Mouse (Mus musculus) forebrain, embryonic 16.5 days (tissue): ENCODE measurements at regions not wholly inside any gene's neighbourhood (a gene's known extent, or its start where the extent isn't known, plus 50 kb on each side); places are given as distances from the start of the nearest gene placed in this dataset.

Experiments
- ATAC-seq: fragments of 200-750 bp; cut with Nextera tagmentation; 2 replicates; pipeline ENCODE4 v1.8.0; 2017; ENCODE audit warnings: mild to moderate bottlenecking, moderate library complexity
- H3K27ac ChIP-seq: fragments of 300-500 bp; sonication (generic); 2 replicates; pipeline ENCODE4 v1.5.1; 2014; ENCODE audit warnings: low read length, control low read depth
- H3K27me3 ChIP-seq: fragments of 300-500 bp; sonication (generic); replicated peaks from 2 replicates; pipeline ENCODE4 v1.6.1; 2014; ENCODE audit warnings: low read length; ENCODE audit not compliant: control insufficient read depth, insufficient read depth
- H3K36me3 ChIP-seq: fragments of 300-500 bp; sonication (generic); 2 replicates; pipeline ENCODE4 v1.6.1; 2014; ENCODE audit not compliant: control insufficient read depth, insufficient read depth
- H3K4me1 ChIP-seq: fragments of 300-500 bp; sonication (generic); replicated peaks from 2 replicates; pipeline ENCODE4 v1.6.1; 2014; ENCODE audit warnings: low read length; ENCODE audit not compliant: control insufficient read depth, insufficient read depth
- H3K4me2 ChIP-seq: fragments of 300-500 bp; sonication (generic); 2 replicates; pipeline ENCODE4 v1.6.1; 2014; ENCODE audit warnings: mild to moderate bottlenecking, low read length, control low read depth
- H3K4me3 ChIP-seq: fragments of 300-500 bp; sonication (generic); replicated peaks from 2 replicates; pipeline ENCODE4 v1.5.1; 2014; ENCODE audit warnings: mild to moderate bottlenecking, low read length, control low read depth
- H3K9ac ChIP-seq: fragments of 300-500 bp; sonication (generic); replicated peaks from 2 replicates; pipeline ENCODE4 v1.6.1; 2014; ENCODE audit warnings: low read depth, low read length, control low read depth
- H3K9me3 ChIP-seq: fragments of 300-500 bp; sonication (generic); 2 replicates; pipeline ENCODE4 v1.6.1; 2016; ENCODE audit warnings: low read length; ENCODE audit not compliant: control insufficient read depth
- WGBS: fragments of 180-500 bp; shearing (Covaris S2); extraction: QIAGEN DNeasy Blood & Tissue Kit; methylation state at CpG from one replicate; pipeline ENCODE4 v1.1.7; 2014; 5-methylcytosine and 5-hydroxymethylcytosine counted together

- no peak for ATAC-seq
- H3K4me1 ChIP-seq = peaks cover 2% of the 10 kb centered on the region; the same call in 1 of the 2 replicates
- H3K36me3 ChIP-seq = no peaks in the 10 kb centered on the region
- WGBS = 85% methylated on average over 2 of the region's 2 CpGs
- no peak overlapping the region for H3K4me2 ChIP-seq
- H3K9ac ChIP-seq = no peak overlapping the region
- H3K27me3 ChIP-seq = no peaks in the 10 kb centered on the region
- no peaks in the 10 kb centered on the region for H3K9me3 ChIP-seq
- no peak overlapping the region for H3K27ac ChIP-seq
- no peak overlapping the region for H3K4me3 ChIP-seq
These were observed 72.6 kb upstream of the Irs2 start for GRCm38 (mm10) chr8:11080813-11081212.

GRCm38 (mm10) chr8:11079805-11080204 is 71.5 kb upstream of the Irs2 start:
- no peaks in the 10 kb centered on the region for H3K9me3 ChIP-seq
- H3K27ac ChIP-seq = no peak overlapping the region
- H3K9ac ChIP-seq = no peak overlapping the region
- H3K4me1 ChIP-seq = peaks cover 2% of the 10 kb centered on the region; the same call in 1 of the 2 replicates
- no peaks in the 10 kb centered on the region for H3K36me3 ChIP-seq
- no peak for ATAC-seq
- no peak overlapping the region for H3K4me3 ChIP-seq
- 82% methylated on average over 11 of the region's 11 CpGs for WGBS
- no peaks in the 10 kb centered on the region for H3K27me3 ChIP-seq
- H3K4me2 ChIP-seq = no peak overlapping the region

- Histone ChIP-seq H3K9ac (no peak overlapping the region), H3K4me3 (no peak overlapping the region), H3K4me1 (no peaks in the 10 kb centered on the region; the same call in 1 of the 2 replicates), H3K27me3 (no peaks in the 10 kb centered on the region), H3K4me2 (no peak overlapping the region), H3K9me3 (no peaks in the 10 kb centered on the region), H3K27ac (no peak overlapping the region), H3K36me3 (no peaks in the 10 kb centered on the region)
- WGBS = 49% methylated on average over 9 of the region's 9 CpGs
- ATAC-seq = no peak
These were observed 68.9 kb upstream of the Irs2 start for GRCm38 (mm10) chr8:11077138-11077537.

- no peak for ATAC-seq
- Histone ChIP-seq H3K9ac (no peak overlapping the region), H3K9me3 (no peaks in the 10 kb centered on the region), H3K27me3 (no peaks in the 10 kb centered on the region), H3K4me2 (no peak overlapping the region), H3K4me3 (no peak overlapping the region), H3K27ac (no peak overlapping the region), H3K36me3 (no peaks in the 10 kb centered on the region), H3K4me1 (no peaks in the 10 kb centered on the region)
- WGBS = 70% methylated on average over 2 of the region's 2 CpGs
These were observed 62.9 kb upstream of the Irs2 start for GRCm38 (mm10) chr8:11071162-11071561.

- Histone ChIP-seq H3K27ac (no peak overlapping the region), H3K36me3 (no peaks in the 10 kb centered on the region), H3K27me3 (no peaks in the 10 kb centered on the region), H3K4me1 (no peaks in the 10 kb centered on the region), H3K4me2 (no peak overlapping the region), H3K9ac (no peak overlapping the region), H3K9me3 (no peaks in the 10 kb centered on the region), H3K4me3 (no peak overlapping the region)
- ATAC-seq = no peak
- WGBS = 81% methylated on average over 7 of the region's 7 CpGs
These were observed 59.2 kb upstream of the Irs2 start for GRCm38 (mm10) chr8:11067450-11067849.

GRCm38 (mm10) chr8:11065990-11066389 is 57.7 kb upstream of the Irs2 start:
- 90% methylated on average over 9 of the region's 9 CpGs for WGBS
- no peak for ATAC-seq

GRCm38 (mm10) chr8:11065303-11065702 is 57.0 kb upstream of the Irs2 start:
- Histone ChIP-seq H3K9me3 (no peaks in the 10 kb centered on the region), H3K9ac (no peak overlapping the region), H3K4me2 (no peak overlapping the region), H3K27ac (no peak overlapping the region), H3K27me3 (no peaks in the 10 kb centered on the region), H3K4me1 (no peaks in the 10 kb centered on the region), H3K36me3 (no peaks in the 10 kb centered on the region), H3K4me3 (no peak overlapping the region)
- no peak for ATAC-seq
- WGBS = 79% methylated on average over 4 of the region's 4 CpGs

More at GRCm38 (mm10) chr8:11065990-11066389, 57.7 kb upstream of the Irs2 start:
- no peaks in the 10 kb centered on the region for H3K4me1 ChIP-seq
- H3K9ac ChIP-seq = no peak overlapping the region
- H3K4me2 ChIP-seq = no peak overlapping the region
- no peaks in the 10 kb centered on the region for H3K36me3 ChIP-seq
- no peak overlapping the region for H3K4me3 ChIP-seq
- H3K9me3 ChIP-seq = no peaks in the 10 kb centered on the region
- H3K27me3 ChIP-seq = no peaks in the 10 kb centered on the region
- H3K27ac ChIP-seq = no peak overlapping the region

GRCm38 (mm10) chr8:11063058-11063457 is 54.8 kb upstream of the Irs2 start:
- WGBS = 91% methylated on average over 8 of the region's 8 CpGs
- Histone ChIP-seq H3K27me3 (no peaks in the 10 kb centered on the region), H3K9me3 (no peaks in the 10 kb centered on the region), H3K4me1 (no peaks in the 10 kb centered on the region), H3K9ac (no peak overlapping the region), H3K4me2 (no peak overlapping the region), H3K27ac (no peak overlapping the region), H3K36me3 (no peaks in the 10 kb centered on the region), H3K4me3 (no peak overlapping the region)
- no peak for ATAC-seq

- Histone ChIP-seq H3K4me2 (no peak overlapping the region), H3K4me3 (no peak overlapping the region), H3K9me3 (no peaks in the 10 kb centered on the region), H3K27ac (no peak overlapping the region), H3K27me3 (no peaks in the 10 kb centered on the region), H3K4me1 (no peaks in the 10 kb centered on the region), H3K9ac (no peak overlapping the region), H3K36me3 (no peaks in the 10 kb centered on the region)
- WGBS = 66% methylated on average over 3 of the region's 3 CpGs
- ATAC-seq = no peak
These were observed 54.2 kb upstream of the Irs2 start for GRCm38 (mm10) chr8:11062348-11062946.

- H3K4me2 ChIP-seq = no peak overlapping the region
- no peak for ATAC-seq
- H3K36me3 ChIP-seq = no peaks in the 10 kb centered on the region
- no peaks in the 10 kb centered on the region for H3K9me3 ChIP-seq
- no peak overlapping the region for H3K9ac ChIP-seq
- H3K27ac ChIP-seq = no peak overlapping the region
- WGBS = 45% methylated on average over 1 of the region's 1 CpGs
- H3K27me3 ChIP-seq = no peaks in the 10 kb centered on the region
- H3K4me3 ChIP-seq = no peak overlapping the region
- no peaks in the 10 kb centered on the region for H3K4me1 ChIP-seq
These were observed 53.5 kb upstream of the Irs2 start for GRCm38 (mm10) chr8:11061711-11062110.
